Mouse (Mus musculus): Measurements from ENCODE around the gene Adipor1. TPM values are rescaled to one million over a fixed set of nuclear protein-coding genes. Genes with fewer than 3 reads are reported as not detected.
A peak's percentile ranks its signal among the peaks of the same experiment; 100 is the strongest.

Adipor1 gene
- total and polyA plus RNA-seq, 2 experiments from 2014 or later: 79.7 to 115 TPM

DNA sequence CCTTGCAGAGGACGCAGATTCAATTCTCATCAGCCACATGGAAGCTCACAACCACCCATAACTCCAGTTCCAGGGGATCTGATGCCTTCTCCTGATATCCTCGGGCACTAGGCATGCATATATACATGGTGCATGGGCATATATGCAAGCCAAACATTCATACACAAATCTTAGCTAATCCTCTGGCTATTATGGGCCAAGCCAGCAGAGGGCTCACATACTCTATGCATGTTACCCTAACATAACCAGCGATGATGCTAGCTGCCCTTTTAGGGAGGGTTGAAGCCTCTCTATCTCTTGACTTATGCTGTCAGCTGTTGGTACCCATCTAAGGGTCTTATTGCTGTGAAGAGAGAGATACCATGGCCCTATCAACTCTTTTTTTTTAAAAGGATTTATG, 35.8 kb downstream of the Adipor1 start:
- DNase-seq (ENCODE audit: low spot score) (peak; percentile 64), ATAC-seq (no peak)
- TF ChIP-seq CTCF (IDR thresholded peaks at IDR 0.05; ENCODE audit: low read depth): peak; percentile 73
- no peak overlapping the region for H3K4me3 ChIP-seq (ENCODE audit: low read length)
- no peaks in the 10 kb centered on the region for H3K27me3 ChIP-seq (ENCODE audit: insufficient read depth, low read length)
- no peaks in the 10 kb centered on the region; the same call in 1 of the 2 replicates for H3K4me1 ChIP-seq (ENCODE audit: insufficient read depth, low read length)
- WGBS: 49% methylated on average over 3 of the region's 3 CpGs
- no peak overlapping the region for H3K27ac ChIP-seq
- no peaks in the 10 kb centered on the region for H3K9me3 ChIP-seq (ENCODE audit: low read length)
- no peak overlapping the region for H3K4me2 ChIP-seq (ENCODE audit: low read depth, low read length)
- no peak overlapping the region for H3K9ac ChIP-seq (replicated peaks; ENCODE audit: low read length)
- no peaks in the 10 kb centered on the region for H3K36me3 ChIP-seq (ENCODE audit: insufficient read depth, low read length)

DNA sequence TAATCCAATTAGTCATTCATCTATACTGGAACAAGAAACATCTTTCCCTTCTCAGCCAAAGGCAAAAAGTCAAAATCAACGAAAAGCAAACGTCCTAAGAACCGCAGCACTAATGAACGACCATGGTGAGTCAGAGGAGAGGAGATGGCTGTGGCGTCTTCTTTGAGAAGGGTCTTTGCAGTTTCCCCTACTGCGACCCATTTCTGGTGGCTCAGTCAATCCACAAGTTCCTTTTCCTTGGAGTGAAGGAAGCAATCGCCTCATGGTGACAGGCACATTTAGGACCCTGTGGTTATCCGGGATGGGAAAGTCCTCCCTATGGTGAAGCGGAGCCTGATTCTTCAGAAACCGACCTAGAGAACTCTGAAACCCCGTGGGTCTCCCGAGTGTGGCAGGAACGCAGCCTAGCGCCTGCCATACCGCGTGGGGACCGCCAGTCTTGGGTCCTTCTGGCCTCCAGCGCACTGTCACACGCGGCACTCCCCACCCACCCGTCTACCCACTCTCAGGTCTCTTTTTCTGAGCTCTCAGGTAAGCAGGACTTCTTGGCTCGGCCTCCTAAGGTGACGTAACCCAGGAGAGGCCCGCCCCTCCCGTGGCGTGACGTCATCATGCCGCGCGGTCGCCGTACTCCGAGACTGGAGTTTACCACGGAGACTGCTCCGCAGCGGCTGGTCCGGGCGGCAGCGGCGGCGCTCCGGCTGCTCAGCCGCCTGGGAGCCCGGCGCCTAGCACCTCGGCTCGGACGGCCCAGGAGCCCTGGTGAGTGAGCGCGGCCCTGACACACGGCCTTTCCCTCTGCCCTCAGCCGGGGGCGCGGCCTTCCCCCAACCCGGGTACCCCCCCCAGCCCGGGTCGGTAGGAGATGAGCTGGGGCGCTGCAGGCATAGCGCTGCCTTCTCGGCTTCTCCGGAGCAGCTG, 40.0 kb downstream of the Adipor1 start, which contains the start of gene Klhl12:
TSS of gene Klhl12 (plus strand) at position 628 of the 921 bp plus-strand sequence.
- no peak; the same call in 1 of the 2 replicates for TF ChIP-seq CTCF (IDR thresholded peaks at IDR 0.05; ENCODE audit: low read depth)
- peak within 1 kb of the TSS; percentile 69 for H3K4me2 ChIP-seq (ENCODE audit: low read depth, low read length)
- H3K36me3 ChIP-seq (ENCODE audit: insufficient read depth, low read length): peaks cover 13% of the 10 kb centered on the region
- H3K27ac ChIP-seq: peak within 1 kb of the TSS; percentile 76
- no peaks in the 10 kb centered on the region; the same call in 1 of the 2 replicates for H3K4me1 ChIP-seq (ENCODE audit: insufficient read depth, low read length)
- no peaks in the 10 kb centered on the region for H3K9me3 ChIP-seq (ENCODE audit: low read length)
- peak within 1 kb of the TSS; percentile 89 for H3K9ac ChIP-seq (replicated peaks; ENCODE audit: low read length)
- peak within 1 kb of the TSS; percentile 99 for H3K4me3 ChIP-seq (ENCODE audit: low read length)
- no peaks in the 10 kb centered on the region for H3K27me3 ChIP-seq (ENCODE audit: insufficient read depth, low read length)
- ATAC-seq: peak; percentile 95
- peak; percentile 94 for DNase-seq (ENCODE audit: low spot score)
- 2% methylated on average over 60 of the region's 61 CpGs for WGBS

DNA sequence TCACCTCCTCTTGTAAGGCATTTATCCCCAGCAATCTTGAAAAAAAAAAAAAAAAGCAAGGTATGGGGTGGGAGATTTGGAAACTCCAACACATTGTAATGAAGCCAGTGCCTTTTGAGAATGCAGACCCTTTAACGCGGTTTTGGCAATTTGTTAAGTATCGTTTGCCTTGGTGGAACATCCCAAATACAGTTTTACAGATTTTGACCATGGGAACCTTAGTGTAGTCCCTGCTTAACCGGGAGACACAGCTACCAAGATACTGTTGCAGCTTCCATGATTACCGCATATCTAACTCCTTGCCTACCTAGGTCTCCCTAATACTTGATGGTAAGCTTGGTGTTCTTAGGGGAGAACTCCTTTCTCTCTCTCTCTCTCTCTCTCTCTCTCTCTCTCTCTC, 40.9 kb downstream of the Adipor1 start:
- H3K4me3 ChIP-seq (ENCODE audit: low read length): peak overlapping the region; percentile 99
- peak overlapping the region; percentile 89 for H3K9ac ChIP-seq (replicated peaks; ENCODE audit: low read length)
- no peaks in the 10 kb centered on the region; the same call in 1 of the 2 replicates for H3K4me1 ChIP-seq (ENCODE audit: insufficient read depth, low read length)
- no peaks in the 10 kb centered on the region for H3K9me3 ChIP-seq (ENCODE audit: low read length)
- WGBS: 21% methylated on average over 5 of the region's 5 CpGs
- H3K4me2 ChIP-seq (ENCODE audit: low read depth, low read length): peak overlapping the region; percentile 69
- H3K27me3 ChIP-seq (ENCODE audit: insufficient read depth, low read length): no peaks in the 10 kb centered on the region
- H3K27ac ChIP-seq: no peak overlapping the region
- DNase-seq (ENCODE audit: low spot score) (no peak), ATAC-seq (no peak)
- H3K36me3 ChIP-seq (ENCODE audit: insufficient read depth, low read length): peaks cover 13% of the 10 kb centered on the region
- no peak for TF ChIP-seq CTCF (IDR thresholded peaks at IDR 0.05; ENCODE audit: low read depth)

DNA sequence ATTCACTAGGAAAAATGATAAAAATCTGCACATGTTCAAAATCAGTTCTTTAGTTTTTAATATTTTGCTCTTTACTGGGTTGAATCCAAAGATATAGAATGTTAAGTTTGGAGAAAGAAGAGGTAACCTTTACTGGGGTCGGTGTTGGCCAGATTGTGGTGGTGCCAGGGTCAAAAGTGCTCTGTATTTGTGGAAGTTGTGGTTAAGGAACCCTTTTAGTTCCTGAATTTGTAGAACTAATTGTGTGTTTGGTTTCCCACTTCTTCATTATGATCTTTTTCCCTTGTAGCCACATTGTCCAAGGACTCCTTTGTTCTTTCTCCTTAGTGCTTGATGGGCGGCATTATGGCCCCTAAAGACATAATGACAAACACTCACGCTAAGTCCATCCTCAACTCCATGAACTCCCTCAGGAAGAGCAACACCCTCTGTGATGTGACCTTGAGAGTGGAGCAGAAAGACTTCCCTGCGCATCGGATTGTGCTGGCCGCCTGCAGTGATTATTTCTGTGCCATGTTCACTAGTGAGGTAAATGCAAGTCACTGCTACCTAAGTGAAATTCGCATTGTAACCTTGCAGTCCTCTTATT, 43.1 kb downstream of the Adipor1 start:
- Histone ChIP-seq H3K4me2 (ENCODE audit: low read depth, low read length) (no peak overlapping the region), H3K9ac (replicated peaks; ENCODE audit: low read length) (no peak overlapping the region), H3K36me3 (ENCODE audit: insufficient read depth, low read length) (peaks cover 18% of the 10 kb centered on the region), H3K27ac (no peak overlapping the region), H3K9me3 (ENCODE audit: low read length) (no peaks in the 10 kb centered on the region), H3K4me1 (ENCODE audit: insufficient read depth, low read length) (no peaks in the 10 kb centered on the region; the same call in 1 of the 2 replicates), H3K4me3 (ENCODE audit: low read length) (no peak overlapping the region), H3K27me3 (ENCODE audit: insufficient read depth, low read length) (no peaks in the 10 kb centered on the region)
- WGBS: 94% methylated on average over 7 of the region's 7 CpGs
- TF ChIP-seq CTCF (IDR thresholded peaks at IDR 0.05; ENCODE audit: low read depth): no peak
- no peak for DNase-seq (ENCODE audit: low spot score)
- no peak for ATAC-seq

DNA sequence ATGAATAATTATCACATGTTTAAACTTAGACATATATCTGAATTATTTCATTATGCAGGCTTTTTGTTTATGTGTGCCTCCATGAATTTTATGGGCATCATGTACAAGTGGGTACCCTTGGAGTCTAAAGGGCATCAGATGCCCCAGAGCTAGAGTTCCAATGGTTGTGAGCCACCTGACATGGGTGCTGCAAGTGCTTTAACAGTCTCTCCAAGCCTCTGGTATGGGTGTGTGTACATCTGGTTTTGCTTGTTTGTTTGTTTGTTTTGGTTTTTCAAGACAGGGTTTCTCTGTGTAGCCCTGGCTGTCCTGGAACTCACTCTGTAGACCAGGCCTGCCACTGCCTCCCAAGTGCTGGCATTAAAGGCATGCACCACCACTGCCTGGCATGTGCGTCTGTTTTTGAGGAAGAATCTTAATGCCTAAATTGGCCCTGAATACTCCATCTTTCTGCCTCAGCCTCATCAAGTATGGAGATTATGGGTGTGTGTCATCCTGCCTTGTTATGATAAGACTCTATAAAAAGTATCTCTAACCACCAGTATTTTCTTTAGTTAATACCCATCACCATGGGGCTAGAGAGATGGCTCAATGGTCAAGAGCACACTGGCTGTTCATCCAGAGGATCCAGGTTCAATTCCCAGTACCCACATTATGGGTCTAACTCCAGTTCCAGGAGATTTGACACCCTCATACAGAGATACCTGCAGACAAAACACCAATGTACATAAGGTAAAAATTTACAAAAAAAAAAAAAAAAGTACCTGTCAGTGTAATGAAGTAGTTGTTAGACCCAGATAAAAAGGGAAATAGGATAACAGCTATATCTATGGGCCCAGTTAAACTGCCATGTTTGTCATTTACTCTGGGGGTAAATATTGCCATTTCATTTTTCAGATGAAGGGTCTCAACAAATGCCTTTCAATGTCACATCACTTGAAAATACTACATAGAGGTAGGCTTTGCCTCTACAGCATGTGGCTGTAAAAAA, 45.4 kb downstream of the Adipor1 start:
- Histone ChIP-seq H3K9ac (replicated peaks; ENCODE audit: low read length) (no peak overlapping the region), H3K36me3 (ENCODE audit: insufficient read depth, low read length) (peaks cover 25% of the 10 kb centered on the region), H3K4me3 (ENCODE audit: low read length) (no peak overlapping the region), H3K9me3 (ENCODE audit: low read length) (no peaks in the 10 kb centered on the region), H3K27ac (no peak overlapping the region), H3K4me2 (ENCODE audit: low read depth, low read length) (no peak overlapping the region), H3K4me1 (ENCODE audit: insufficient read depth, low read length) (no peaks in the 10 kb centered on the region; the same call in 1 of the 2 replicates), H3K27me3 (ENCODE audit: insufficient read depth, low read length) (no peaks in the 10 kb centered on the region)
- 97% methylated on average over 1 of the region's 1 CpGs for WGBS
- no peak for TF ChIP-seq CTCF (IDR thresholded peaks at IDR 0.05; ENCODE audit: low read depth)
- DNase-seq (ENCODE audit: low spot score): no peak
- ATAC-seq: no peak

Other genes with a start within 250 kb of the Adipor1 start
- 4.5 and 6.2 TPM in 2 replicates for gene Chil1, start 233.2 kb upstream of the Adipor1 start, total RNA-seq (2014; rRNA removed)
- 3.1 and 4.1 TPM in 2 replicates for gene Chil1, start 233.2 kb upstream of the Adipor1 start, polyA plus RNA-seq (2015; fragmentation: Nextera tagmentation; extraction: Ambion mirVana)
- gene Mybph, start 221.9 kb upstream of the Adipor1 start, total RNA-seq (2014; rRNA removed): not detected in 2 replicates
- gene Mybph, start 221.9 kb upstream of the Adipor1 start, polyA plus RNA-seq (2015; fragmentation: Nextera tagmentation; extraction: Ambion mirVana): 0.08 TPM in 1 of 2 replicates, not detected in the other
- gene Adora1, start 179.9 kb upstream of the Adipor1 start, total RNA-seq (2014; rRNA removed): 51.1 and 54.2 TPM in 2 replicates
- 32.6 and 33.4 TPM in 2 replicates for gene Adora1, start 179.9 kb upstream of the Adipor1 start, polyA plus RNA-seq (2015; fragmentation: Nextera tagmentation; extraction: Ambion mirVana)
- 0.16 TPM in 1 of 2 replicates, not detected in the other for gene Myog, start 125.4 kb upstream of the Adipor1 start, total RNA-seq (2014; rRNA removed)
- not detected in 2 replicates for gene Myog, start 125.4 kb upstream of the Adipor1 start, polyA plus RNA-seq (2015; fragmentation: Nextera tagmentation; extraction: Ambion mirVana)
- 42.7 and 46.5 TPM in 2 replicates for gene Ppfia4, start 82.5 kb upstream of the Adipor1 start, total RNA-seq (2014; rRNA removed)
- 30.6 and 31.6 TPM in 2 replicates for gene Ppfia4, start 82.5 kb upstream of the Adipor1 start, polyA plus RNA-seq (2015; fragmentation: Nextera tagmentation; extraction: Ambion mirVana)
- 189 and 200 TPM in 2 replicates for gene Tmem183a, start 53.4 kb upstream of the Adipor1 start, total RNA-seq (2014; rRNA removed)
- 100 and 106 TPM in 2 replicates for gene Tmem183a, start 53.4 kb upstream of the Adipor1 start, polyA plus RNA-seq (2015; fragmentation: Nextera tagmentation; extraction: Ambion mirVana)
- not detected in 2 replicates for gene 4933406M09Rik, start 29.4 kb upstream of the Adipor1 start, total RNA-seq (2014; rRNA removed)
- gene 4933406M09Rik, start 29.4 kb upstream of the Adipor1 start, polyA plus RNA-seq (2015; fragmentation: Nextera tagmentation; extraction: Ambion mirVana): not detected in 2 replicates
- gene Cyb5r1, start 9.8 kb upstream of the Adipor1 start, total RNA-seq (2014; rRNA removed): 5.6 and 10.8 TPM in 2 replicates
- gene Cyb5r1, start 9.8 kb upstream of the Adipor1 start, polyA plus RNA-seq (2015; fragmentation: Nextera tagmentation; extraction: Ambion mirVana): 11.2 and 11.3 TPM in 2 replicates
- gene Klhl12, start 40.2 kb downstream of the Adipor1 start, total RNA-seq (2014; rRNA removed): 25.6 and 28.5 TPM in 2 replicates
- gene Klhl12, start 40.2 kb downstream of the Adipor1 start, polyA plus RNA-seq (2015; fragmentation: Nextera tagmentation; extraction: Ambion mirVana): 35.1 and 36.9 TPM in 2 replicates
- 32.8 and 37.6 TPM in 2 replicates for gene Rabif, start 79.3 kb downstream of the Adipor1 start, total RNA-seq (2014; rRNA removed)
- gene Rabif, start 79.3 kb downstream of the Adipor1 start, polyA plus RNA-seq (2015; fragmentation: Nextera tagmentation; extraction: Ambion mirVana): 68.6 and 69.2 TPM in 2 replicates
- 0.18 TPM in 1 of 2 replicates, not detected in the other for gene Mgat4e, start 134.3 kb downstream of the Adipor1 start, total RNA-seq (2014; rRNA removed)
- not detected in 2 replicates for gene Mgat4e, start 134.3 kb downstream of the Adipor1 start, polyA plus RNA-seq (2015; fragmentation: Nextera tagmentation; extraction: Ambion mirVana)
- 55.7 and 59.2 TPM in 2 replicates for gene Kdm5b, start 144.8 kb downstream of the Adipor1 start, total RNA-seq (2014; rRNA removed)
- gene Kdm5b, start 144.8 kb downstream of the Adipor1 start, polyA plus RNA-seq (2015; fragmentation: Nextera tagmentation; extraction: Ambion mirVana): 41.9 and 42.1 TPM in 2 replicates
- 74.7 and 179 TPM in 2 replicates for gene Syt2, start 231.3 kb downstream of the Adipor1 start, total RNA-seq (2014; rRNA removed)
- gene Syt2, start 231.3 kb downstream of the Adipor1 start, polyA plus RNA-seq (2015; fragmentation: Nextera tagmentation; extraction: Ambion mirVana): 22.5 and 23.3 TPM in 2 replicates

All from hindbrain, postnatal 0 days (tissue).